Mouse (Mus musculus) cerebellum, adult 18-20 months (tissue): ENCODE results near the gene Fdx1.

ENCODE experiments used
- DNase-seq, 2 experiments: peaks; one replicate each; pipeline ENCODE4 v3.0.0; 2021

The Fdx1 gene

GRCm38 (mm10) chr9:51961190-51961909, 2.0 kb downstream of the Fdx1 start:
- no peak for DNase-seq

GRCm38 (mm10) chr9:51960331-51960730, 3.0 kb downstream of the Fdx1 start:
- no peak for DNase-seq

DNA sequence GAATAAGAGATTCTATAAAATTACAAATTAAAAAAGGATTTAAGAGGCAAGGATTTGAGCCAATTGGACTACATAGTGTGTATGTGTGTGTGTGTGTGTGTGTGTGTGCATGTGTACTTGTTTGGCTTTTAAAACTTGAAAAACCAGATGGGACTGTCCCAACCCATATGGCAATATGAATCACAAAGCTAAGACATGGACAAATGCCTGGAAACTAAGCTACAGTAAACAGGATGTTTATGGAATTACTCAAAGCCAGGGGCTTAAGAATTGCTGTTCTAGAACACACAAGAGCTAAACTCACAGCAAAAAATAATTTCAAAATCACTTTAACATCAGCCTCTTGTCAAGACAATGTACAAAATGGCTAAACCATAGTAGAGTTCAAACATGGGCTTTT, 4.4 kb downstream of the Fdx1 start:
- no peak for DNase-seq

- DNase-seq: no peak
Measured at GRCm38 (mm10) chr9:51957025-51957424, 6.3 kb downstream of the Fdx1 start.

DNA sequence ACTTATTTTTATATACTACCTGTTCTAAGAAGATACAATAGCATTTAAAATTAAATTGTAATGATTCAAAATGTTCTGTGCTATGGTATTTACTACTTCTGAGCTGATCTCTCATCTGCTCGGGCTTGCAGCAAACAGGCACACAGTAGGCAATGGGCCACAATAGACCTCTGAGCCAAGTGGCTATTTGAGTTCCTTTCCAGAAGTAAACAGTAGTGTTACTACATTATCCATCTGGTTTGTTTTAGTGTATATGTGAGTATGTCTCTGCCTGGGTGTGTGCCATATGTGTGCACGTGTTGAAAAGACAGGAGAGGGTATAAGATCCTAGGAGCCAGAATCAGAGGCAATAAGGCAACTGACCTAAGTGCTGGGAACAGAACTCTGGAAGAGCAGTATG, 6.9 kb downstream of the Fdx1 start:
- DNase-seq: no peak

DNA sequence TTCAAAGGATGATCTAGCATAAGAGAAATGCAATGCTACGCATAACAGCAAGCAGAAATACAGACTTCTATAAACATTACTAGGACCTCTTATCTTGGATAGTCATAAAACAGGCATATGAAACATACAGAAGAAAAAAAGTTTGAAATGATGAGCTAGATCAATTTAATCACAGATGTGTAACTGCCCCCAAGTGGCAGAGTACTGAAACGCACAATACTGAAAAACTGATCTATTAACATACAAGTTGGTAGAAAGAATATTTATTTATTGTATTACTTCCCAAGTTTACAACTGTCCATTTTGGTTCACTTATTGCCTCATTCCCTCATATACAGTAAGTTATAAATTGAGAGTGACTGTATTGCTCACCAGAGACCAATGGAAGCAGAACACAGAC, 12.0 kb downstream of the Fdx1 start:
- peak in 1 of 2 experiments; percentile 10 for DNase-seq

GRCm38 (mm10) chr9:51950667-51951066, 12.7 kb downstream of the Fdx1 start:
- DNase-seq: no peak

GRCm38 (mm10) chr9:51950225-51950624, 13.1 kb downstream of the Fdx1 start:
- no peak for DNase-seq

GRCm38 (mm10) chr9:51943934-51944333, 19.4 kb downstream of the Fdx1 start:
- DNase-seq: no peak

GRCm38 (mm10) chr9:51934641-51935040, 28.7 kb downstream of the Fdx1 start:
- DNase-seq: no peak

GRCm38 (mm10) chr9:51931997-51932396, 31.4 kb downstream of the Fdx1 start:
- no peak for DNase-seq

- DNase-seq: no peak
Measured at GRCm38 (mm10) chr9:51931054-51931690, 32.2 kb downstream of the Fdx1 start.

- no peak for DNase-seq
Measured at GRCm38 (mm10) chr9:51929972-51930371, 33.4 kb downstream of the Fdx1 start.

DNA sequence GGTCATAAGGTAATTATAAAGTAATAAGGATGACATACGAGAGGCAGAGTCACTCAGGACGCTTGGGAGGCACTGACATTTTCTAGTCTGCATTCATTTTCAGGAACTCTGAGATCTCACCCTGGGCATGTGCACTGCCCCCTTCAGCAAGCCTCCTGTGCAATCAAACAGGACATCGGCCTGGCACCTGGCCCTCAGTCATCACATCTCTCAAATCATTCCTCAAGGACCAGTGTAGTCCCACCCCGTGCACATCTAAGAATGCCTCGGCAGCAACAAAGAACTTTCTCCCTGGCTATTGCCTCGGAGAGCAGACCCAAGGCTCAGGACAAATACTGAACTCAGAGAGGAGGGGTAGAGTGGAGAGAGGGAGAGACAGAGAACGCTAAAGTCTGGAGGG, 34.7 kb downstream of the Fdx1 start:
- no peak for DNase-seq

DNA sequence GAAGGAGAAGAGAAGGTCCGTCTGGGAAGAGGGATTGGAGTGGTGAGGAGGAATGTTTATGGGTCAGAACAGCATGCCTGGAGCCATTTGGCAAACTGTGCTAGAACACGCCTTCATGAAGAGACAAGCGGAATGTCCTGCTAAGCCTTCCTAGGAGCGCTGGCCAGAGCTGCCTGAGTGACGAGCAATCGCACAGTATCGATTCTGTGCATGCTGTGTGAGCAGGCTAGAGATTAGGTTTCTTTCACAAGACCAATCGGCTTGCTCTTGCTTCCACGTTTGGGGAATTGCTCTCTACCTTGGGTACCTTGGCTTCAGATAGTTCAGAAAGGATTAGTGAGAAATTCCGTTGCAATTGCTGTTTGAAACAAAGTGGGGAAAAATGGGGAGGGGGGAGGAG, 35.2 kb downstream of the Fdx1 start:
- peak in 1 of 2 experiments; percentile 11 for DNase-seq

- no peak for DNase-seq
Measured at GRCm38 (mm10) chr9:51927680-51928079, 35.7 kb downstream of the Fdx1 start.

DNA sequence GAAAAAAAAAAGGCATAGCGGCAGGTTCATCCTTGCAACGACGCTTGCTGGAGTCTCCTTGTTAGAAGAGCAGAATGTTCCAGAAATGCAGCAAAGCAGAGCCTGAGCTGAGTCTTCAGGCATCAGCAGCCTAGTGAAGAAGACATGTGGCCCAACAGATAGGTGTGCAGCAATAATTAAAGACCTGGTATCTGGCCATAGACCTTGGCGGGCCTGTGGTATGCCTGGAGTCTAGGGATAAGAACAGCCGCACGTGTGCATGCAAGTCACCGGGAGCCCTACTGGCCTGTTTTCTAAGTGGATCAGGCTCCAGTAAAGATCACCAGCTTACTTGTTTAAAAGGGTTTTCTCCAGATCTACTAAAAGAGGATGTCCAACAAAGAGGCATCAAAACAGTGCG, 36.7 kb downstream of the Fdx1 start:
- no peak for DNase-seq

GRCm38 (mm10) chr9:51924551-51925081, 38.7 kb downstream of the Fdx1 start:
- DNase-seq: no peak

DNA sequence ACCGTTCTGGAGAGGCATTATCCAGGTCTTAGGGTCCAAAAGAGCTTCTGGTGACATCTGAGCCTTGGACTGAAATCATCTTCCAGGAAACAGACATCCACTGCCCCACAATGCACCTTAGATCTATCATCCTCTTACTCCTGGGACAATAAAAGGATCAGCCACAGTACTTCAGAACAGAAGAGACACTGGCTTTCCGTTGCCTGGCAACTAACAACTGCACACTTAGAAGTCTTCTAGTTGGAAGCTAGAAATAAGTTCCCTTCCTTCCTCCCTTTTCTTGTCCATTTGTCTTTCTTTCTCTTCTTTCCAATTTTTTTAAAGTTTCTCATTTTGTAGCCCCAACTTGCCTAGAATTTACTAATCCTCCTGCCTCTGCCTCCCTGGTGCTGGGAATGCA, 40.6 kb downstream of the Fdx1 start:
- DNase-seq: no peak

GRCm38 (mm10) chr9:51915580-51915979, 47.8 kb downstream of the Fdx1 start:
- no peak for DNase-seq

DNA sequence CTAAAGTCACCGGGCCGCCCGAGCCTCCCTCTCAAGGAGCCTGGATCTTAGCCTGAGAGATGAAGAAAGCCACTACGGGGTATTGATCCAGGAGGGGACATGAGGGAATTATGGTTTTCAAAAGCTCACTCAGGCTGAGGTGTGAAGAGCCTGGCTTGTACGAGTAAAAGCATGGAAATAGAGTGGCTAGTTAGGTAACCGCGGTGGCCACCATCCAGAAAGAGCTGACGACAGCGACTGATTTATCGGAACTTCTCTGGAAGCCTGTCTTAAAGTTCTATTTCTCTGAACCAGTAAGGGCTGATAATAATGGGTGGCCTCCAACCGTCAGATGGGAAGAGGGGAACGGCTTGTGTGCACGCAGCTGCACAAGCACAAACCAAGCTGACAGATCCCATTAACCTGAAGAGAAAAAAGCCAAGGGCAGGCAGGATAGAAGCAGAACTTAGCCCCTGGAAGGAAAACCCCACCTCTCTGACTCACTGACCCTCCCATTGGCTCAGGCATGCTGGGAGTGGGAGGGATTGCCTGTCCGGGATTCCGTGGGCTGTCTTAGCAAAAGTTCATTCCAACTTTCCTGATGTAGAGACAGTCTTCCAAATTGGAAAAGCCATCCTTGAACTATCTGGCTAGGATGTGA, 48.8 kb downstream of the Fdx1 start:
- no peak for DNase-seq

DNA sequence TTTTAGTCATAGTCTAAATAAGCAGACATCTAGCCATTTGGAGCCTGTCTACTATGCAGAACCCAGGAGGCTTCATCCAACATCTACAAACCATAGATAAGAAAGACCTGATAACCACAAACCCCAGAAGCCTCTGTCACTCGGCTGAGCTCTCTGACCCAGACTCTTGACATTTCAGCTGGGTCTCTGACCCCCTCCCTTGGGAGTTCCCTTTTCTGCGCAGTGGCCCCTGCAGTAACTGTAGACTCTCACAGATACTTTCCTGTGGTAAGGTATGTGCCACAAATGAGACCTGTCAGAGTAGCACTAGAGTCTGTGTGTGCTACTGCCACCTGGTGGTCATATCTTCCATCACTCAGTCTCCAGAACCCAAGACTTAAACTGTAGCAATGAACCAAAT, 54.5 kb downstream of the Fdx1 start:
- DNase-seq: peak; percentile 64 to 78

DNA sequence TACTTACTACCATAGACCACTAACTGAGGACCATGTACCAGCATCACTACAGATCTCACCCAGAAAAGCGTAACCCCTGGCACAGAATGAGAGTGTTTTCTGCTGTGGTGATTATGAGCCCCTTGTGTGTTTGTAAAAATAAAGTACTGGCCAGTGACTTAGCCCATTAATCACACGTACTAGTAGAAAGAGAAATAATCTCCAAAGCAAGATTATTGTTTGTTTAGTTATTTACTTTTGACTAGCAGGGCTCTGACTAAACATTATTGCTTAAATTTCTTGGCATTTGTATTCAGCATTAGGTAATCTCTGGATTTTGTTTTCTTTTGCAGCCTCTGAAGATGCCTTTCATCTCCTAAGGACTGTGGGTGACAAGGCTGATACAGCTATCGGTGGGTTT, 55.1 kb downstream of the Fdx1 start:
- no peak for DNase-seq

GRCm38 (mm10) chr9:51906938-51907337, 56.4 kb downstream of the Fdx1 start:
- DNase-seq: no peak
